Mouse (Mus musculus): ENCODE results near the gene Fancc. TPM values are rescaled to one million over a fixed set of nuclear protein-coding genes. Genes with fewer than 3 reads are reported as not detected.

Fancc gene
- total and polyA plus RNA-seq, 2 experiments from 2014 or later = 8.0 to 12.2 TPM

DNA sequence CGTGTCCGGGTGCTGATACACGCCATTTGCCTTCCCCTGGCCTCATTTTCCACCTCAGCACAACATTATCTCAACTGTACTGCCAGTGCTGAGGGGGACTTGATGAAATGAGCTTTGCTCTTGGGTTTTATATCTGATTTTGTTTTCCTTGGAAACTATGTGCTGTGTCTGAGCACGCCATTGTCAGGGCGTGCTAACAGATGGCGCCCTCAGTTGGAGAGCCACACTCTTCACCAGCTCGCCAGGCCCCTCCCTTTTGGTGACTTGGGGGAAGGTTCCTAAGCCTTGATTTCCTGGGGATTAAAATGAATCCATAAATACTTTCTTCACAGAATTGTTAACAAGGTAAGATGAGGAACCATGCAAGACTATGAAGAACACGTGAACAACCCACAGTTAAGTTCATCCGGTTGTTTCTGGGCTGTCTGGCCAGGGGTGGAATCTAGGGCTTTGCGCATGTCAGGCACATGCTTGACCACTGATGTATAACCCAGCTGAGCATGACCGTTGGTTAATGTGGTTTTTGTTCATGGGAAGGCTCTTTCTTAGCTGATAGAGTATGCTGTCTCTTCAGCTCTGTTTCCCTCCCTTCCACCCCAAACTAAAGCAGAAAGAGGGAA, 210.5 kb downstream of the Fancc start:
- H3K9me3 ChIP-seq (ENCODE audit: low read length) = no peaks in the 10 kb centered on the region

DNA sequence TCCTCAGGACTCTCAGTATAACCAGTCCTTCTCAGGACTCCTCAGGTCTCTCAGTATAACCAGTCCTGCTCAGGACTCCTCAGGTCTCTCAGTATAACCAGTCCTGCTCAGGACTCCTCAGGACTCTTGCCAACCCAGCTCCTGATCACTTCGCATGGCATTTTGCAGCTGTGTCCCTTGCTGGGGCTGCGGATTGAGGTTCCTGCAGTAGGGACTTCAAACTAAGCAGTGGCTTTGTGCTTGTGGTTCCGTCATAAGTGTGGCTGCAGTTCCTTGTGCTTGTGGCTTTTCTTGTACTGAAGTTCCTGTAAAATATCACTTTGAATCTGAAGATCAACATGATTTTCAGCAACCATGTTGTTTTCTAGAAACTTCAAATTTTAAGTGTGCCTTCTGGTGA, 212.3 kb downstream of the Fancc start:
- Histone ChIP-seq H3K9me3 (ENCODE audit: low read length) (no peaks in the 10 kb centered on the region), H3K36me3 (ENCODE audit: insufficient read depth) (no peaks in the 10 kb centered on the region), H3K27ac (ENCODE audit: low read depth, low read length) (no peak overlapping the region), H3K4me1 (ENCODE audit: insufficient read depth) (no peaks in the 10 kb centered on the region), H3K4me2 (ENCODE audit: low read depth) (no peak overlapping the region), H3K9ac (no peak overlapping the region), H3K27me3 (ENCODE audit: insufficient read depth, low read length) (no peaks in the 10 kb centered on the region), H3K4me3 (ENCODE audit: low read depth, low read length) (no peak overlapping the region)
- DNase-seq (no peak), ATAC-seq (no peak)
- no peak for TF ChIP-seq CTCF (IDR thresholded peaks at IDR 0.05; ENCODE audit: low read depth)
- WGBS = 96% methylated on average over 3 of the region's 3 CpGs

More for the DNA sequence above, 210.5 kb downstream of the Fancc start:
- ATAC-seq (0 out of 2 replicates have a peak, but pooled peaks have one; percentile 43), DNase-seq (no peak)
- H3K4me3 ChIP-seq (ENCODE audit: low read depth, low read length) = no peak overlapping the region
- H3K27ac ChIP-seq (ENCODE audit: low read depth, low read length) = no peak overlapping the region
- TF ChIP-seq CTCF (IDR thresholded peaks at IDR 0.05; ENCODE audit: low read depth) = no peak
- H3K27me3 ChIP-seq (ENCODE audit: insufficient read depth, low read length) = no peaks in the 10 kb centered on the region
- no peak overlapping the region for H3K4me2 ChIP-seq (ENCODE audit: low read depth)
- H3K9ac ChIP-seq = no peak overlapping the region
- no peaks in the 10 kb centered on the region for H3K36me3 ChIP-seq (ENCODE audit: insufficient read depth)
- 82% methylated on average over 11 of the region's 11 CpGs for WGBS
- H3K4me1 ChIP-seq (ENCODE audit: insufficient read depth) = no peaks in the 10 kb centered on the region

DNA sequence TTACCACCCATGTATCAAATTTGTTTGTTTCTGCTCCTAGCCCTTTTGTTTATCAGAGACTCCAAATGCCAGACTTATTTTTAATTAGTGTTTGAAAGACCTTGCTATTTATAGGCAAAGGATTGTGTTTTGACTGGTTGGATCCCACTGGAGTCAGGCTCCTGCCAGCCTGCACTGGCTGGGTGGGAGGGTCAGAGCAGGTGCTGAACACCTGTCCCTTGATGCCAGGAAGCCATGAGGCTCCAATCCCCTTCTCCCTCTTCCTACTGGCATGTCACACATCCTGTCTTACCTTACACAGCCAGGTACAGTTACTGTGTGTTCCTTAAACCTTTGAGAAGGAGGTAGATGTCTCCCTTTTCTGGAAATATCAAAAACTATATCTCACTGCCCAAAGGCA, 213.8 kb downstream of the Fancc start:
- Histone ChIP-seq H3K4me2 (ENCODE audit: low read depth) (no peak overlapping the region), H3K4me3 (ENCODE audit: low read depth, low read length) (no peak overlapping the region), H3K9ac (no peak overlapping the region), H3K9me3 (ENCODE audit: low read length) (no peaks in the 10 kb centered on the region), H3K27ac (ENCODE audit: low read depth, low read length) (no peak overlapping the region), H3K36me3 (ENCODE audit: insufficient read depth) (no peaks in the 10 kb centered on the region), H3K4me1 (ENCODE audit: insufficient read depth) (no peaks in the 10 kb centered on the region), H3K27me3 (ENCODE audit: insufficient read depth, low read length) (no peaks in the 10 kb centered on the region)
- no peak for TF ChIP-seq CTCF (IDR thresholded peaks at IDR 0.05; ENCODE audit: low read depth)
- DNase-seq = no peak
- ATAC-seq = no peak

DNA sequence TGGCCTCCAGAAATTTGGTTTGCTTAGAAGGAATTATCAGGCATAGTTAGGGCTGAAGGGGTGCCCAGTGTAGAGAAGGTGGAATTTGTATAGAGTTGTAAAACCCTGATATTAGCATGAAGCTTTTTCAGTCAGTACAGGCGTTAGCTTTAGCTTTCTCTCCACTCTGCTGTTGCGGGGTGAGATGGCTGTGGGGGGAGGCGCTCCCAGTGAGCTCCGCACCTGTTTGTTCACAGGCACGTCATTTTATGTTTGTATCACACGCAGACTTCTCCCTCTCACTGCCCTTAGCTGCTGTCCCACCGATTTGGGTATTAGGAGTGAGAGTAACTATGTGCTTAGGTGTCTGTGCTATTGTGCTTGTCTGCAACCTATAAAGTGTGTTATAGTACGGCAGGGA, 215.9 kb downstream of the Fancc start:
- Histone ChIP-seq H3K36me3 (ENCODE audit: insufficient read depth) (no peaks in the 10 kb centered on the region), H3K4me3 (ENCODE audit: low read depth, low read length) (no peak overlapping the region), H3K9me3 (ENCODE audit: low read length) (no peaks in the 10 kb centered on the region), H3K9ac (no peak overlapping the region), H3K27me3 (ENCODE audit: insufficient read depth, low read length) (no peaks in the 10 kb centered on the region), H3K27ac (ENCODE audit: low read depth, low read length) (no peak overlapping the region), H3K4me1 (ENCODE audit: insufficient read depth) (no peaks in the 10 kb centered on the region), H3K4me2 (ENCODE audit: low read depth) (no peak overlapping the region)
- TF ChIP-seq CTCF (IDR thresholded peaks at IDR 0.05; ENCODE audit: low read depth) = no peak
- no peak for ATAC-seq
- WGBS = 84% methylated on average over 8 of the region's 8 CpGs
- no peak for DNase-seq

DNA sequence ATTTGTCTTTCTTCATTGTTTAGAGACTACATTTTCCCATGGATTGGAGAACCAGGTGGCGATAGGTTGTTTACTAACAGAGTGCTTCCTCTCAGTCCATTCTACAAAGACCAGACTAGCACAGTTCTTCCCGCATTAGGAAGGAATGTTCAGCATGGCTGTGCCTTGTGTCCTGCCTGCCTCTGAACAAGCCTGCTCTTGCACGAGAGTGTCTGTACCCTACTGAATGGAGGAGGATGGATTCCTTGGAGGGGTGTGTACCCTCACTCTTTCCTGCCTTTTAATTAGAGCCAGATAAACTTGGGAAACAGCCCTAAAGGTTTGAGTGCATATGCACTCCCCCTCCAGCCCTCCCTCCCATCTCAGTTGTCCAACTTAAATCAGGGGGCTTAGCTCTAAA, 216.7 kb downstream of the Fancc start:
- 51% methylated on average over 3 of the region's 3 CpGs for WGBS
- TF ChIP-seq CTCF (IDR thresholded peaks at IDR 0.05; ENCODE audit: low read depth) = no peak
- no peaks in the 10 kb centered on the region for H3K9me3 ChIP-seq (ENCODE audit: low read length)
- no peak overlapping the region for H3K4me2 ChIP-seq (ENCODE audit: low read depth)
- H3K4me1 ChIP-seq (ENCODE audit: insufficient read depth) = no peaks in the 10 kb centered on the region
- ATAC-seq = no peak
- H3K27ac ChIP-seq (ENCODE audit: low read depth, low read length) = no peak overlapping the region
- H3K4me3 ChIP-seq (ENCODE audit: low read depth, low read length) = no peak overlapping the region
- DNase-seq = no peak
- no peaks in the 10 kb centered on the region for H3K36me3 ChIP-seq (ENCODE audit: insufficient read depth)
- no peak overlapping the region for H3K9ac ChIP-seq
- no peaks in the 10 kb centered on the region for H3K27me3 ChIP-seq (ENCODE audit: insufficient read depth, low read length)

DNA sequence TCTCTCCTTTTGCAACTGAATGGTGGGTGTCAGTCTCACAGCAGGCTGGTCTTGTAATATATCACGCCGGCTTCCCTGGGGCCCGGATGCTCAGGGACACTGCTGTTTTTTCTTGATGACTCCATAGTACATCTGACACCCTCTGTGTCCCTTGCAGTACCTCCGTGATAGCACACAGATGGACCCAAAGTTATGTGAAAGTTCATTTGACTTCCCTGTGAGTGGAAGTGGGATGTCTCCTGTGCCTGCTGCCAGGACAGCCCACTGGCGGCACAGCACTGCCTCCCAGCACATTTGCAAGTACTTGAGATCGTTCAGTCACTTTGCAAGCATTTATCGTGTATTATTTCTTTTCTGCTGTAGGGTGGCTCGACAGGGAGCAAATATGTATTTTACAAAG, 217.3 kb downstream of the Fancc start:
- H3K9me3 ChIP-seq (ENCODE audit: low read length) = no peaks in the 10 kb centered on the region
- H3K27me3 ChIP-seq (ENCODE audit: insufficient read depth, low read length) = no peaks in the 10 kb centered on the region
- H3K4me3 ChIP-seq (ENCODE audit: low read depth, low read length) = no peak overlapping the region
- H3K4me2 ChIP-seq (ENCODE audit: low read depth) = no peak overlapping the region
- no peak overlapping the region for H3K27ac ChIP-seq (ENCODE audit: low read depth, low read length)
- ATAC-seq (no peak), DNase-seq (no peak)
- no peak overlapping the region for H3K9ac ChIP-seq
- TF ChIP-seq CTCF (IDR thresholded peaks at IDR 0.05; ENCODE audit: low read depth) = no peak
- no peaks in the 10 kb centered on the region for H3K36me3 ChIP-seq (ENCODE audit: insufficient read depth)
- WGBS = 65% methylated on average over 8 of the region's 8 CpGs
- no peaks in the 10 kb centered on the region for H3K4me1 ChIP-seq (ENCODE audit: insufficient read depth)

DNA sequence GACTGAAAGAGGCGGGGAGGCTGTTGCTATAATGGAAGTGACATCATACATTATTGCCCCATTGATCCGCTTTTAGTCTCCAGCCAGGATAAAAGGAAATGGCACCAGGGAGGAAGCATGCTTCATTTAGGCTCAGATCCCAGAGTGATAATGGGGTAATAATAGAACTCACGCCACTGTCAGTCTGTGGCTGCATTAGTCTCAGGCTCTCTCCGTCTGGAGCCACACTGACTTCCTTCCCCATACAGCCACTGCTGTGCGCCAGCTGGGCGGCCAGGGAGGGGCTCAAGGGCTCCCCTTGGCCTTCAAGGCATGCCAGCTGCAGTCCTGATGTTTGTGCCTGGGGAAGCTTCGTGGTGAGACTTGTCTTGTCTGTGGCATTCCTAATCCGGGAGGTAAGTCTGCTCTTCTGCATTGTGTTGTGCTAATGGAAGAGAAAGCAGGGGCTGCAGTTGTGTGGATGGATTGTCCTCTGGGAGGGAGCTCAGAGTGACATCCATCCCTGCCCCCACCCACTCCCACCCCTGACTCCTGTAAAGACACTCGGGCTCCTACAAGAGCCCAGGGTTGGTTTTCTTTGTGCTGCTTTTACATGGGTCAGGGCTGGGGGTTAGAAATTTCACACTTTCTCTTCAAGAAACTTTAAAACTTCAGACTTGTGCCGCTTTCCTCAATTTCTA, 218.1 kb downstream of the Fancc start:
- TF ChIP-seq CTCF (IDR thresholded peaks at IDR 0.05; ENCODE audit: low read depth) = no peak
- H3K4me3 ChIP-seq (ENCODE audit: low read depth, low read length) = no peak overlapping the region
- DNase-seq = no peak
- ATAC-seq = peak; percentile 79
- no peaks in the 10 kb centered on the region for H3K9me3 ChIP-seq (ENCODE audit: low read length)
- H3K4me2 ChIP-seq (ENCODE audit: low read depth) = no peak overlapping the region
- H3K27ac ChIP-seq (ENCODE audit: low read depth, low read length) = no peak overlapping the region
- WGBS = 21% methylated on average over 10 of the region's 10 CpGs
- H3K4me1 ChIP-seq (ENCODE audit: insufficient read depth) = no peaks in the 10 kb centered on the region
- no peak overlapping the region for H3K9ac ChIP-seq
- no peaks in the 10 kb centered on the region for H3K36me3 ChIP-seq (ENCODE audit: insufficient read depth)
- no peaks in the 10 kb centered on the region for H3K27me3 ChIP-seq (ENCODE audit: insufficient read depth, low read length)
